Mouse (Mus musculus) naive thymus-derived CD4-positive, alpha-beta T cell, adult 2 months (primary cell): ENCODE results near the gene Ppid.

ENCODE experiments used
- DNase-seq: peaks from one replicate; pipeline ENCODE4 v3.0.0-alpha.2; 2011; ENCODE audit warnings: low read depth

The Ppid gene

GRCm38 (mm10) chr3:79590863-79591792, at the start of gene Ppid:
TSS of gene Ppid (plus strand) at chr3:79591342.
- peak; percentile 88 for DNase-seq

DNA sequence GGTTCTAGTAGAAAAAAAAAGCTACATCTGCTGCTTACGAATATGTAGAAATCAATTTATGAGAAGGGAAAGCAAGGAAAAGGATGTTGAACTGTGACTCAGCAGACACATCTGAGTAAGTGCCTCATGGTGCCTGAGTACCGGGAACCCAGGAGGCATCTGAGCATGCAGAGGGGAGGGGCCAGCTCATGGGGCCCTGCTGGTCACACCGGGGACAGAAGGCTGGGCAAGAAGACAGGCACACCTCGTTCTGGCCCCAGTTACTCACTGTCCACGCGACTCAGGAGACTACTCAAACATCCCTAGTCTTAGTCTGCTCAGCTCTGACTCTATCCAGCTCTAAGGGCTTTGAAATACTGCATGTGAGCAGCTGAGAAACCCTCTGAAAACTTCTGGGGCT, 48.6 kb upstream of the Ppid start:
- no peak for DNase-seq

GRCm38 (mm10) chr3:79548681-79549437, 42.3 kb upstream of the Ppid start:
- DNase-seq = no peak

GRCm38 (mm10) chr3:79549751-79550393, 41.3 kb upstream of the Ppid start:
- DNase-seq = no peak

DNA sequence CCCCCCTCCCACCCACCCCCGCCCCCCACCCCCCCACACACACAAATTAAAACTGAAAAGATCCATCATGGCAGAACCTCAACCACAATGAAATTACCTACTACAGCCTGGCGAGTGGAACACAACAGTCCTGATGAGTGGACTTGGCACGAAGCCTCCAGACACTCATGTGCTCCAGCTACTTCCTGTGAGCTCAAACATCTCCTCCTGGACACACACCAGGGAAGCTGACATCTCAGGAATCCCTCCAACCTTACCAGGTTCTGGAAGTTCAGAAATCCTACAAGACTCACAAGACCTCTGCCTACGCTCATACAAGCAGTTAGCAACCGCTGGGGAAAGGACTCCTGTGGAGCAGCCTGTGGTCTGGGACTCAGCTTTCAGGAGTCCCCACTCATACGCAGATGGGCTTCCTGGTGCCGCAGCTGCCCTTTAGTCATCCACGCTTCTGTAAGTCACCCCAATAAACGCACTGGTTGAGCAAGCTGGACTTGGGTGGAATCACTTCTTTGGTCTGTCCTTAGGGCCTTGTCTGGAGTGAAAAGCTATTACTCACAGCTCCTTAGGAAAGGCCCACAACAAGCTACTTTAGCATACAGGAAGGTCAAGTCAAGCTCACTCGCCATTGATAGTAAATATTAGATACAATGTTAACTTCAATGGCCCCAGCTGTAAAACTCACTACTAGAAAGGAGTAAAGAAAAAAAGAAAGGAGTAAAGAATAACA, 39.2 kb upstream of the Ppid start:
- DNase-seq = no peak

GRCm38 (mm10) chr3:79553779-79554178, 37.4 kb upstream of the Ppid start:
- no peak for DNase-seq

- DNase-seq = no peak
Observed at GRCm38 (mm10) chr3:79555061-79555460, 36.1 kb upstream of the Ppid start.

GRCm38 (mm10) chr3:79559021-79559772, 31.9 kb upstream of the Ppid start:
- DNase-seq = no peak

- no peak for DNase-seq
Observed at GRCm38 (mm10) chr3:79559773-79560045, 31.4 kb upstream of the Ppid start.

DNA sequence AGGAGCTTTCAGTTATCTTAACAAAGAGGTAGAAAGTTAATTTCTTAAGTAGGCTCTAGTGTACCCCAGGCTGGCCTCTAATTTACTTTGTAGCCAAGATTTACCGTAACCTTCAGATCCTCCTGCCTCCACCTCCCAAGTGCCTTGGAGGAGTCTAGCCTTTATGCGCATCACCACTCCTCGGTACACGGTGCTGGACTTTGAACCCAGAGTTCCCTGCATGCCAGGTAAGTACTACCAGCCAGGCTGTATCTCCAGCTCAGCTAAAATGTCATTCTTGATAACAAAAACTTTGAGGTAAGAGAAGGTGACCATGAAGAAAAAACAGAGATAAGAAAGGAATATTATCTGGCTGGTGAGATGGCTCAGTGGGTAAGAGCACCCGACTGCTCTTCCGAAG, 30.6 kb upstream of the Ppid start:
- DNase-seq = no peak

DNA sequence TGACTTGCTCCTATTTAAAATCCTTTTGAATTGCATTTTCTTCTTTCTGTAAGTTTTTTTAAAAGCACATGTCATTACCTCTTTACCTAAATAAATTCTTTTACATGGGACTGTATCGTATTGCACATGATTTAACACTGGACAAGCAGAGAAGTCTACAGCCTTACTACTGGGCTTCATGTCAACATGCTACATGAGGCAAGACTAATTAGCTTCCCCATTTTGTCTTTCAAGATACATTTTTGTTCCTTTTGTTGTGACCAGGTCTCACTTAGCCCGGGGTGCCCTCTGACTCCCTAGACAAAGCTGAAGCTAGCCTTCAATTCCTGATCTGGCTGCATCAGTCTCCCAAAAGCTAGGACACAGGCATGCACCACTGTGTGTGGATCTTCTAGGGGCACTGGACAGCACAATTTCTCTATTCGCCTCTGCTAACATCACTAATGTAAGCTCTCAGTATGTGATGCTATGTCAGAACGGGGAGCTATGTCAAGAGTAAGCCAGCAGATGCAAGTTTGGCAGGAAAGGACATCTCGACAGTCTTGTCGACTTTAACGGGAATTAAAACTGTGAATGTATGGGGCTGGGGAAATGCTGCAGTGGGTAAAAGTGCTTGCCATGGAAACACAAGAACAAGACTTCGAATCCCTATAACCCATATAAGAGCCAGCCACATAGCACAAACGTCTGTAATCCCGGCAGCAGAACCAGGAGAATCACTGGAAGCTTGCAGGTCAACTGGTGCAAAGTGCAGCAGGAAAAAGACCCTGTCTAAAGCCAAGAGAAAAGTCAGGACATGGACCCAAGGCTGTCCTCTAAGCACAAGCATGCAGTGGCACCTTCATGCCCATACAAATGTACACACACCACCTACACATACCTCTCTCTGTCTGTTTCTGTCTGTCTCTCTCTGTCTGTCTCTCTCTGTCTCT, 29.1 kb upstream of the Ppid start:
- no peak for DNase-seq

- DNase-seq = no peak
Observed at GRCm38 (mm10) chr3:79563511-79563910, 27.6 kb upstream of the Ppid start.

GRCm38 (mm10) chr3:79564875-79565606, 26.1 kb upstream of the Ppid start:
- DNase-seq = no peak

GRCm38 (mm10) chr3:79566716-79567691, 24.1 kb upstream of the Ppid start:
- DNase-seq = peak; percentile 31

GRCm38 (mm10) chr3:79567703-79568362, 23.3 kb upstream of the Ppid start, which contains the start of gene Fnip2:
TSS of gene Fnip2 (minus strand) at chr3:79567796.
- peak; percentile 87 for DNase-seq

DNA sequence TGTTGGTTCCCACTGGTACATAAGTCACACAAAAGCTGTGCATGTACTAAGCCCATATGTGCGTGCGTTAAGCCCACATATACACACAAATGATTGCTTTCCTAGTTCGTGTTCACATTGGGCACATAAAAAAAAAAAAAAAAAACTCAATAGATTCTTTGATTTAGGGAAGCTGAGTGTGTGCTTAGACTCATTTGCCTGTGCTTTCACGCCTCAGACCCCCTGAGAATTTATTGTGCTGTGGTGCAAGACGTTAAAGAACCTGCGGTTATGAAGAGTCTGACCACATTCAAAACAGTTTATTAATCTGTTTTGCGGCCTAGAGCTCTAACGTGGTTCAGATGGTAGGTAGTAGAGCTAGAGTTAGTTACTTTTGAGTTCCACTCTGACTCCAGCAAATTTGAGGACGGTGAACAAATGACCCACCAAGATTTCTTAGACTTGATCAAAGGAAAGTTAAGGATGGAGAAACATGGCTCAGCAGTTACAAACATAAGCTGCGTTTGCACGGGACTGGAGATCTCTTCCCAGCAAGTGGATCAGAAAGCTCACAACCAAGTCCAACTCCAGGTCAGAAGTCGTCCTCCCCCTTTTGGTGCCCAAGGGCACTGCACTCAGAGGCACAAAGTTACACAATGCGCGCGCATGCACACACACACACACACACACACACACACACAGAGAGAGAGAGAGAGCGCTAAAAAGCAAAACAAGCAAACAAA, 22.4 kb upstream of the Ppid start:
- no peak for DNase-seq

- no peak for DNase-seq
Observed at GRCm38 (mm10) chr3:79569351-79569681, 21.8 kb upstream of the Ppid start.
